Mouse (Mus musculus) Patski (cell line): Measurements from ENCODE around the gene Sh2d1b2. TPM values are rescaled to one million over a fixed set of nuclear protein-coding genes. Genes with fewer than 3 reads are reported as not detected.
A peak's percentile ranks its signal among the peaks of the same experiment; 100 is the strongest.

ENCODE experiments used
- ATAC-seq: fragments of 100-300 bp; one replicate; pipeline ENCODE4 v1.8.0; 2021
- CTCF ChIA-PET: fragments of 350-600 bp; sonication (Branson Sonifier 250); formaldehyde crosslinking; loops from one replicate; lab custom pipeline; 2022; ENCODE audit warnings: inconsistent platforms; lab: Charles Lee
- POLR2A ChIA-PET: fragments of 350-600 bp; sonication (Branson Sonifier 250); formaldehyde crosslinking; loops from one replicate; lab custom pipeline; 2022; ENCODE audit warnings: antibody characterized with exemption, inconsistent platforms; lab: Charles Lee
- DNase-seq: peaks from one replicate; pipeline ENCODE4 v3.0.0-alpha.2; 2011; ENCODE audit warnings: low read depth, low spot score
- H3K27me3 ChIP-seq: fragments of 371-371 bp; one replicate; pipeline ENCODE4 v1.5.1; 2021
- CTCF ChIP-seq: fragments of 100-300 bp; IDR thresholded peaks from one replicate; pipeline ENCODE4 v1.5.1; 2021
- in situ Hi-C: fragments of 300-500 bp; cut with MboI; formaldehyde crosslinking; loops from 3 replicates; pipeline ENCODE4 v1.11.1; 2018; ENCODE audit warnings: low pct_unique_long_range_greater_than_20kb, mixed read lengths
- polyA plus RNA-seq: library from polyadenylated mRNA; unstranded; gene quantifications from one replicate; pipeline ENCODE4 v1.2.3, GENCODE M21; 2021

Sh2d1b2 gene
- polyA plus RNA-seq, 1 experiment from 2014 or later: not detected

DNA sequence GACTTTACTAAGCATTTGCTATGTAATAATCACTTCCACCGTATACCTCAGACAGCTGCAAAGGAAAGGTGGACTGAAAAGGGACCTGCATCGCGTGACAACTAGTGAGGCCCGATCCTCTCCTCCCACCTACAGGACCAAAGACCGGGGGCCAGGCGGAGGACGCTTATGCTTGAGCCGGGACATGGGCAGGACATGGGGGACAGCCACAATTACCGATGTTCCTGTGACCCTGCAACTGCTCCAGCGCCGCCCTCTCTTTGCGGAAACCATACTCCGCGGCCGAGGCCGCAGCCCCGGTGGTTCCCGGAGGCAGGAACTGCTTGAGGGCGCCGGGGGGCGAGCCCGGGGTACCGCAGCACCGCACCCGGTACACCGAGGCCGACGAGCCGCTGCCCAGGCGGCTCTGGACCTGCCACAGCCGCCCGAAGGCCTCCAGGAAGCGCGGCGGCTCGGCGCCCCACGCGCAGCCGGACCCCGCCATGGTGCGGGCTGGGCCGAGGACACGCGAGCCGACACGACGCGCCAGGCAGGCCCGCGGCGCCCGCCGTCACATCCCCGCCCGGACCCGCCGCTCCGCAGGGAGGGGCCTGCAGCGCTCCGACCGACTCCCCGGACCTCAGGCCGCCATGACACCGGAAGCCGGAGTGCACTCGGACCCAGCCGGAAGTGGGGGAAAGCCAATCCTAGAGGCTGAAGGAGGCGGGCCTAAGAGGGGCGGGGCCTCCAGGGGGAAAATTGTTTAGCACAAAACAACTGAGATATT, 17.6 kb upstream of the Sh2d1b2 start, which contains the start of gene Uhmk1:
TSS of gene Uhmk1 (minus strand) at position 641 of the 766 bp plus-strand sequence.
- no peaks in the 10 kb centered on the region for H3K27me3 ChIP-seq
- in situ Hi-C loops: no loop called here
- TF ChIP-seq CTCF: no peak
- CTCF ChIA-PET: interaction anchor here (0.9 kb wide), 1 partner anchor 17 kb away, joined by 3 read pairs; no protein-coding TSS in a partner anchor
- peak; percentile 91 for ATAC-seq
- no peak for DNase-seq
- POLR2A ChIA-PET: no interaction called here

- no peak for TF ChIP-seq CTCF
- ChIA-PET POLR2A (interaction anchor here (0.7 kb wide), 1 partner anchor 223 kb away, joined by 3 read pairs; no protein-coding TSS in a partner anchor), CTCF (interaction anchor here (0.9 kb wide), 1 partner anchor 18 kb away, joined by 3 read pairs; no protein-coding TSS in a partner anchor)
- ATAC-seq (no peak), DNase-seq (no peak)
- H3K27me3 ChIP-seq: no peaks in the 10 kb centered on the region
- in situ Hi-C loops: no loop called here
Measured at GRCm38 (mm10) chr1:170215590-170215989, 17.0 kb upstream of the Sh2d1b2 start.

DNA sequence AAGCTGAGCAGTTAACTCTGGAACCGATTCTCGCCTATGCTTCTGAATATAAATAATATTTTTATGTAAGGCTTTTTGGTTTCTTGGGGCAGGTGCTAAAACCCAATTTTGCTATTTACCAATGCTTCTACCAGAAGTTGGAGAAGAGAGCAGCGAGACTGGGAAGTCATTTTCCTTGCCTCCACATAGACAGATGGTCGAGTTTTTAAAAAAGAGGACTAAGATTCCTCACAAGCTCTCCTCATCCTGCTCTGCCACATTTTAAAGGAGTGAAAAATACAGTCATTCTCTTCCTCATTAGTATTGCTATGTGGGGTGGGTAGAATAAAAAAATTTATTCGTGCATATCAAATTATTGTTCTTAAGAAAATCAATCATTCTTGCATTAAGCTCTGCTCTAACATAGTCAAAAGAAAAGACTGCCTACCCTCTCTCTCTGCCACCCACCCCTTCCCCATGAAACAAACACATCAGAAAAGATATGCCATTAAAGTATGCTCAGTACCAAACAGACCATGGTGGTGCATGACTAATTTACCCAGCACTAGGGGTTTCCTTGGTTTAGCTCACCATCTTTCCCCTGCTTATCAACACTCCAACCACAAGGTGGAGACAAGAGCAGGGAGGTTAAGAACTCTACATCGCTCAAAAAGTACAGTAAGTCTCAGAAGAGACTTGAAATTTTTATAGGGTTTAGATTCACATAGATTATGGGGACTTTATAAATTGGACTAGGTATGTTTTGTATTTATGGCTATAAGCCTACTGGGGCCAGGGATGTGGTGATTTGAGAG, 14.3 kb upstream of the Sh2d1b2 start:
- ATAC-seq (peak; percentile 63), DNase-seq (no peak)
- CTCF ChIA-PET: interaction anchor here (1.1 kb wide), 1 partner anchor 21 kb away, joined by 3 read pairs; no protein-coding TSS in a partner anchor
- TF ChIP-seq CTCF: peak; percentile 64
- POLR2A ChIA-PET: no interaction called here
- in situ Hi-C loops: no loop called here
- peaks cover 1% of the 10 kb centered on the region for H3K27me3 ChIP-seq

GRCm38 (mm10) chr1:170220351-170220750, 12.2 kb upstream of the Sh2d1b2 start:
- POLR2A ChIA-PET: no interaction called here
- no peak for ATAC-seq
- no peak for DNase-seq
- TF ChIP-seq CTCF: no peak
- CTCF ChIA-PET: interaction anchor here (1.1 to 1.2 kb wide), 2 partner anchors 71 to 421 kb away, joined by 3 to 4 read pairs; no protein-coding TSS in a partner anchor
- in situ Hi-C loops: loop anchor here (5.0 kb wide), 2 partner anchors 42 to 387 kb away; no protein-coding TSS in a partner anchor
- H3K27me3 ChIP-seq: peaks cover 3% of the 10 kb centered on the region

DNA sequence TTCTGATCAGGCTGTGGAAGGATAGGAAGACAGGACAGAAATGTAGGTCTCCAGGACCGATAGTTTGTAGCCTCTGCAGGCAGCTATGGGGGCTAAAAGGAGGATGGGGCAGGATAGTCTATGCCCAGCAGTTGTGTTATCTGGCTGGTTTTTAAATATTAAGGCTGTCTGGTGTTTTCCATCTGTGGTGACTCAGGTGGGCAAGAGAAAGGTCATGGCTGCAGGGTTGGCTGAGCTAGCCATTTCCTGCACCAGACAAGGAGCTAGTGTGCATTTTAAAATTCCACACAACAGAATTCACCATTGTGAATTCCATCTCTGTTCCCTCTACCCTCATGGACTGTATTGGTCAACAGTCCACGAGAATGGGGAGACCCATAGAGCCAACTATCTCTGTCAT, 9.3 kb upstream of the Sh2d1b2 start:
- DNase-seq: no peak
- in situ Hi-C loops: loop anchor here (5.0 kb wide), 2 partner anchors 39 to 384 kb away; no protein-coding TSS in a partner anchor
- ChIA-PET CTCF (no interaction called here), POLR2A (no interaction called here)
- ATAC-seq: no peak
- peaks cover 3% of the 10 kb centered on the region for H3K27me3 ChIP-seq
- no peak for TF ChIP-seq CTCF

- DNase-seq (no peak), ATAC-seq (no peak)
- in situ Hi-C loops: no loop called here
- ChIA-PET POLR2A (interaction anchor here (0.6 kb wide), 1 partner anchor 9 kb away, joined by 4 read pairs; no protein-coding TSS in a partner anchor), CTCF (no interaction called here)
- no peak for TF ChIP-seq CTCF
- H3K27me3 ChIP-seq: peaks cover 62% of the 10 kb centered on the region
Measured at GRCm38 (mm10) chr1:170245016-170245415, 12.5 kb downstream of the Sh2d1b2 start.

GRCm38 (mm10) chr1:170254893-170255559, 22.5 kb downstream of the Sh2d1b2 start:
- ChIA-PET CTCF (no interaction called here), POLR2A (no interaction called here)
- DNase-seq (no peak), ATAC-seq (no peak)
- no peak for TF ChIP-seq CTCF
- no peaks in the 10 kb centered on the region for H3K27me3 ChIP-seq
- in situ Hi-C loops: no loop called here

GRCm38 (mm10) chr1:170255560-170255910, 23.0 kb downstream of the Sh2d1b2 start:
- TF ChIP-seq CTCF: no peak
- ChIA-PET POLR2A (no interaction called here), CTCF (no interaction called here)
- in situ Hi-C loops: no loop called here
- no peaks in the 10 kb centered on the region for H3K27me3 ChIP-seq
- no peak for DNase-seq
- ATAC-seq: peak; percentile 31

- no peak for TF ChIP-seq CTCF
- ChIA-PET CTCF (no interaction called here), POLR2A (no interaction called here)
- ATAC-seq (no peak), DNase-seq (no peak)
- in situ Hi-C loops: no loop called here
- peaks cover 21% of the 10 kb centered on the region for H3K27me3 ChIP-seq
Measured at GRCm38 (mm10) chr1:170270281-170270680, 37.7 kb downstream of the Sh2d1b2 start.

DNA sequence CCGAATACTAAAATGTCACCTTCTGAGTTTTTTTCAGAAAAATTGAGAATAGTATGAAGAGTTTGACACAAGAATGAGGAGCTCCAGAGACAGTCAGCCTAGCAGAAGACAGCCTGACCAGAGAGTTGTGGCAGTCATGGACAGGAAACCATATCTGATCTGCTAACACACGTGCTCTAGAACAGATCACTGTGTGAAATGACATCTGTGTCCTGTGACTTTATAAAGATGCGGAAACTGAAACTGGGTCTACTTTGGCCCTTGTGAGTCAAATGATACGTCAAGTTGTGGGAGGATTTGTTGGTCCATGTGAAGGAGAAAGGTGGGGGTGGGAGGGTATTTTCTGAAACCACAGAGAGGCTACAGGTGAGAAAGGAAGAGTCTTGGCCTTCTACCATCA, 38.1 kb downstream of the Sh2d1b2 start:
- ATAC-seq (no peak), DNase-seq (no peak)
- ChIA-PET CTCF (no interaction called here), POLR2A (no interaction called here)
- H3K27me3 ChIP-seq: peaks cover 21% of the 10 kb centered on the region
- TF ChIP-seq CTCF: no peak
- in situ Hi-C loops: no loop called here
